ENCODE assay signal across 13 mouse cellular contexts in the genomic region with DNA sequence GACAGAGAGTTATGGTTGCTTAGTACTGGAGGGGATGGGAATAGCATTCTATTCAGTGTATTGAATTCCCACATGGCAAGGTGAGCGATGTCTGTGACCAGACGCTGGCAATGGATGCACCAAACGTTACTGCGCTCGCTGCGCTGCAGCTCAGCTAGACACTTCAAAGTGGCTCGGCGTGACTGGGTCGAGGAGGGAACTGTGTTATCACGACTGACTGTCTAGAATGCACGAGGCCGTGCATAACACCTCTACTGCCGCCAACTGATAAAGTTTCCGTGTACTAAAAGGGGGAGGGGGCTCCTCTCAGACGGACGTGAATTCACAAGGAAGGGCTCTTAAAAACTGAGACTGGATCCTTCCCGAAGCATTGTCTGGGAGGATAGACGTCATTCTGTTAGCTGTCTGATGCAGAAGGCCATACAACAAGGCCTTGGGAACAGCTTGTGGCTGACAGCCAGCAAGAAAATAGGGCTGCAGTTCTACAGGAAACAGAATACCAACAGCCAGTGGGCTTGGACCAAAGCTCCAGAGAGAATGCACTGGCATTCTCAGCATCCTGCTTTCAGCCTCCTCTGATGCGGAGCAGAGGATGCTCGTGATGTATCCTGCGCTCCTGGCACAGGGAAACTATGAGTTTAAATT. TPM values are rescaled to one million over a fixed set of nuclear protein-coding genes. Genes with fewer than 3 reads are reported as not detected.
DNase-seq lines count a peak whose midpoint lies in the region; ATAC-seq and TF ChIP-seq lines count a peak whose summit lies in the region.
"Had no signal": no experiment of that assay in that cellular context is flagged by ENCODE, and none has a peak within 500 bp of the region (broad histone marks: within the 10 kb centered on the region; RNA-seq: fewer than 3 reads in every experiment).

No protein-coding gene starts in this region.

- no peaks in the 10 kb centered on the region for H3K27me3 ChIP-seq in heart, embryonic 14.5 days (ENCODE audit: control insufficient read depth, insufficient read depth, low read length)
- H3K27me3 ChIP-seq in intestine, embryonic 15.5 days (replicated peaks): no peaks in the 10 kb centered on the region
- no peaks in the 10 kb centered on the region for H3K27me3 ChIP-seq in stomach, postnatal 0 days (ENCODE audit: control insufficient read depth, insufficient read depth, low read length)
- H3K27me3 ChIP-seq: liver, embryonic 15.5 days; neural tube, embryonic 12.5 days had no signal

- H3K4me3 ChIP-seq in heart, embryonic 14.5 days (ENCODE audit: control insufficient read depth in 1 of 2, insufficient read depth in 1 of 2, low read depth in 1 of 2, low read length in 2 of 2): peak overlapping the region; percentile 2 to 17; a peak in 3 of 4 replicates
- H3K4me3 ChIP-seq in intestine, embryonic 15.5 days (replicated peaks): no peak overlapping the region
- no peak overlapping the region for H3K4me3 ChIP-seq in stomach, postnatal 0 days (ENCODE audit: low read depth, low read length)
- H3K4me3 ChIP-seq: liver, embryonic 15.5 days; neural tube, embryonic 12.5 days had no signal

- peaks cover 4% of the 10 kb centered on the region; the same call in 1 of the 2 replicates for H3K9me3 ChIP-seq in heart, embryonic 14.5 days (ENCODE audit: control insufficient read depth, low read length)
- no peaks in the 10 kb centered on the region for H3K9me3 ChIP-seq in intestine, embryonic 15.5 days
- no peaks in the 10 kb centered on the region for H3K9me3 ChIP-seq in stomach, postnatal 0 days (ENCODE audit: control insufficient read depth, low read length)
- H3K9me3 ChIP-seq: liver, embryonic 15.5 days; neural tube, embryonic 12.5 days had no signal

- no peaks in the 10 kb centered on the region for H3K36me3 ChIP-seq in heart, embryonic 14.5 days (ENCODE audit: control insufficient read depth, insufficient read depth, low read length)
- H3K36me3 ChIP-seq in intestine, embryonic 15.5 days: no peaks in the 10 kb centered on the region
- H3K36me3 ChIP-seq in stomach, postnatal 0 days (ENCODE audit: control insufficient read depth, insufficient read depth, low read length): no peaks in the 10 kb centered on the region
- H3K36me3 ChIP-seq: liver, embryonic 15.5 days; neural tube, embryonic 12.5 days had no signal

- H3K4me1 ChIP-seq in heart, embryonic 14.5 days (ENCODE audit: control insufficient read depth in 2 of 2, insufficient read depth in 2 of 2, low read length in 2 of 2): peaks cover 7 to 13% of the 10 kb centered on the region in 2 experiments; a peak in 3 of 4 replicates
- H3K4me1 ChIP-seq in intestine, embryonic 15.5 days (replicated peaks): peaks cover 5% of the 10 kb centered on the region; the same call in 1 of the 2 replicates
- no peaks in the 10 kb centered on the region for H3K4me1 ChIP-seq in stomach, postnatal 0 days (replicated peaks; ENCODE audit: control insufficient read depth, insufficient read depth)
- H3K4me1 ChIP-seq: neural tube, embryonic 12.5 days had no signal

- no peak for TF ChIP-seq EP300 in stomach, postnatal 0 days (optimal IDR thresholded peaks at IDR 0.05)

- H3K9ac ChIP-seq in heart, embryonic 14.5 days (ENCODE audit: low read length): peak overlapping the region; percentile 28; the same call in 1 of the 2 replicates
- H3K9ac ChIP-seq in intestine, embryonic 15.5 days: no peak overlapping the region
- H3K9ac ChIP-seq in stomach, postnatal 0 days (ENCODE audit: low read length): no peak overlapping the region
- H3K9ac ChIP-seq: liver, embryonic 15.5 days; neural tube, embryonic 12.5 days had no signal

- ATAC-seq in heart, embryonic 14.5 days (ENCODE audit: insufficient number of reproducible peaks, insufficient read depth, low FRiP score, low read depth): 0 out of 2 replicates have a peak, but pooled peaks have one; percentile 39
- peak; percentile 48; the same call in 1 of the 2 replicates for ATAC-seq in intestine, embryonic 15.5 days
- ATAC-seq in stomach, postnatal 0 days (ENCODE audit: low FRiP score, low TSS enrichment): peak; percentile 32; the same call in 1 of the 2 replicates

- no peak for TF ChIP-seq CTCF in stomach, postnatal 0 days (IDR thresholded peaks at IDR 0.05; ENCODE audit: low read depth)

- H3K27ac ChIP-seq in heart, embryonic 14.5 days (replicated peaks in 1 of 2; ENCODE audit: control insufficient read depth in 1 of 2, insufficient read depth in 1 of 2, low read depth in 2 of 2, low read length in 2 of 2): peak overlapping the region in 1 of 2 experiments; percentile 15; a peak in 2 of 4 replicates
- H3K27ac ChIP-seq in intestine, embryonic 15.5 days: peak overlapping the region; percentile 39; the same call in 1 of the 2 replicates
- peak overlapping the region; percentile 45; the same call in 1 of the 2 replicates for H3K27ac ChIP-seq in stomach, postnatal 0 days (replicated peaks)
- H3K27ac ChIP-seq: liver, embryonic 15.5 days; neural tube, embryonic 12.5 days had no signal

- DNase-seq in heart, adult 8-10 months (ENCODE audit: low spot score): no peak
- peak; percentile 54 to 57 for DNase-seq in right cerebral cortex, postnatal 10 days (ENCODE audit: low spot score in 2 of 2)
- no peak for DNase-seq in right cerebral cortex, postnatal 25 days
- DNase-seq in stomach, postnatal 0 days (ENCODE audit: low spot score): no peak
- DNase-seq in neural tube, embryonic 10.5 days (ENCODE audit: extremely low spot score, low spot score): no peak
- no peak for DNase-seq in thymus, postnatal 14 days
- DNase-seq: cerebellum, adult 11-12 months; spleen, adult 18-20 months; thymus, postnatal 36 days had no signal

- H3K4me2 ChIP-seq in heart, embryonic 14.5 days (ENCODE audit: low read length): peak overlapping the region; percentile 59
- H3K4me2 ChIP-seq in intestine, embryonic 15.5 days (replicated peaks): no peak overlapping the region
- H3K4me2 ChIP-seq in stomach, postnatal 0 days (replicated peaks; ENCODE audit: low read depth): no peak overlapping the region
- H3K4me2 ChIP-seq: liver, embryonic 15.5 days; neural tube, embryonic 12.5 days had no signal

- 16% methylated on average over 21 of the region's 21 CpGs for WGBS in heart, embryonic 14.5 days
- WGBS in intestine, embryonic 15.5 days: 59% methylated on average over 21 of the region's 21 CpGs
- 52% methylated on average over 21 of the region's 21 CpGs for WGBS in stomach, postnatal 0 days

RNA-seq across cellular contexts. Expression of gene Ppp1r12a, which starts 6.8 kb away (rescaled TPM):
- 96.8 and 108 TPM in 2 replicates for polyA plus RNA-seq in heart, embryonic 14.5 days (2014; fragmentation: Nextera tagmentation; extraction: Ambion mirVana)
- total RNA-seq in heart, adult 8-10 months (2022): 10 to 100 TPM; 53.4 to 61.5 (median 57.1) TPM
- 98.1 and 105 TPM in 2 replicates for polyA plus RNA-seq in intestine, embryonic 15.5 days (2015; fragmentation: Nextera tagmentation; extraction: Ambion mirVana)
- 71.1 and 72.5 TPM in 2 replicates for polyA plus RNA-seq in stomach, postnatal 0 days (2015; fragmentation: Nextera tagmentation; extraction: Ambion mirVana)

Comparison
In these comparisons a context has a peak if more than half of its experiments do, and no peak if none do; other contexts are left out.
1. DNase-seq: peak in right cerebral cortex, postnatal 10 days (2 of 2); none in heart, adult 8-10 months (single experiment), right cerebral cortex, postnatal 25 days (single experiment), stomach, postnatal 0 days (single experiment), neural tube, embryonic 10.5 days (single experiment) and thymus, postnatal 14 days (single experiment).
2. H3K4me3 ChIP-seq: peak in heart, embryonic 14.5 days (2 of 2); none in intestine, embryonic 15.5 days (single experiment) and stomach, postnatal 0 days (single experiment).
3. Peak in every context shown above with its lines, with median percentiles within 50 percentile points of each other: ATAC-seq.